Mouse (Mus musculus): ENCODE results near the gene Gm14325. TPM values are rescaled to one million over a fixed set of nuclear protein-coding genes. Genes with fewer than 3 reads are reported as not detected.
"Not testable (repeated sequence)": the region's sequence is repeated elsewhere in the genome, so short reads cannot be mapped to it uniquely, and the experiment has no call there.

Gene Gm14325
- 10 to 100 TPM; 56.0 to 70.4 TPM for total RNA-seq (2021)
- long read RNA-seq, experiment 1, transcript Gm14325-202 (3 exons, 310 nt), result major isoform, 17 of 20 reads
- long read RNA-seq, experiment 1, partial matches to known transcripts, result 0 of 20 reads
- long read RNA-seq, experiment 1, other reads (novel, unspliced or antisense), result 3 of 20 reads
- long read RNA-seq, experiment 2, transcript Gm14325-202 (3 exons, 310 nt), result major isoform, 22 of 24 reads
- long read RNA-seq, experiment 2, partial matches to known transcripts, result 0 of 24 reads
- long read RNA-seq, experiment 2, other reads (novel, unspliced or antisense), result 1 of 24 reads

DNA sequence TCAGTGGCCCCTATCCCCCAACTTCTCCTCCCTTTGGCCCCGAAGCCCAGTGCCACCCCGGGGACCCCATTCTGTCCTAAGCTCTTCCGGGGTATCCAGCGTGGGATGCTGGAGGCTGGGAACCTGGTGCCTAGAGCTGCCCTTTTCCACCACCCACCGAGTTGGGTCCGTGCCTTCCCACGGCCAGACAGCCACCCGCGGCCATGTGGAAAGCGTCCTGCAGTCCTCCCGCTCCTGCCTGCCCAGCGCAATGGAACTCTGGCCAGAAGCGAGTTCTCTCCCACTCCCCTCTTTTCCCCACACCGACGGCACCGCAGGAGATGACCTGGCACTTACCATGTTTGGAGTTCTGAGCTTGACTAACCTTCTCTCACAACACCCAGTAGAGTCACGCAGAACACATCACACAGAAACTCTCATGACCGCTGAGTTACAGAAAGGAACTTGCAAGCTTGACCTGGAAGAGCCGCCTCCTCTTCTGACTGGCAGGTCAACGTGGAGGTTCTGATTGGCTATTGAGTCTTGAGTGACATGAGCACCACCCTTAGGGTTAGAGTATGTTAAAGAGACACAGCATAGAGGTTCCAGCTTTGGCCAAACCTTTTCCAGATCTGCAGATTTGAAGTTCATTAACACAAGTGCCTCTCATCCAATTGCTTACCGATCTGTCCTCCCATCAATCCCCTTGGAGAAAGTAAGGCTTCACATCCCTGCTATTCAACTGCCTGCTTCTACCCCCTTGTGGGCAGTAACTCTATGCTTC, at the start of gene Gm14325:
TSS of gene Gm14325 (minus strand) at position 436 of the 763 bp plus-strand sequence.
- peak; percentile 50 for DNase-seq
- intact Hi-C loops (cut with DNase I; ENCODE audit: low total_unique reads), result not testable (repeated sequence)

- intact Hi-C loops (cut with DNase I; ENCODE audit: low total_unique reads); DNase-seq: not testable (repeated sequence)
These were observed 47.6 kb upstream of the Gm14325 start for GRCm38 (mm10) chr2:177887743-177888142.

GRCm38 (mm10) chr2:177862254-177862653, 22.1 kb upstream of the Gm14325 start:
- DNase-seq; intact Hi-C loops (cut with DNase I; ENCODE audit: low total_unique reads): not testable (repeated sequence)

DNA sequence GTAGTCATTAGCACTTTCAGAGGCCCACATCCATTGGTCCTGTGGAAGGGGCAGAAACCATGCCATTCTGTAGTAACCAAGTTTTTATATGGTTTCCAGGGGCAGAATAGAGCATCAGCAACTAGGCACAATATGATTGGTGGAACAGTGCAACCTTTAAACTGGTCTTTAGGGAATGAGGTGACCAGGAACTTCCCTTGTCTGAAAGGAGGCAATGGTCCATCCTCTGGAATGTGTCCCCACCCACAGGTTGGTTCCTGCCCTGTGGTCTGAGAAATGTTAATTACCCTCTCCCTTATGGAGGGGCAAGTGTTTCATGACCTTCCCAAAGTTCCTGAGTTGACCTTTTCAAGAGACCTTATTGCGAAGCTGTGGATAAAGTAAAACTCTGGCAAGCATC, 3.5 kb upstream of the Gm14325 start:
- intact Hi-C loops (cut with DNase I; ENCODE audit: low total_unique reads); DNase-seq: not testable (repeated sequence)

DNA sequence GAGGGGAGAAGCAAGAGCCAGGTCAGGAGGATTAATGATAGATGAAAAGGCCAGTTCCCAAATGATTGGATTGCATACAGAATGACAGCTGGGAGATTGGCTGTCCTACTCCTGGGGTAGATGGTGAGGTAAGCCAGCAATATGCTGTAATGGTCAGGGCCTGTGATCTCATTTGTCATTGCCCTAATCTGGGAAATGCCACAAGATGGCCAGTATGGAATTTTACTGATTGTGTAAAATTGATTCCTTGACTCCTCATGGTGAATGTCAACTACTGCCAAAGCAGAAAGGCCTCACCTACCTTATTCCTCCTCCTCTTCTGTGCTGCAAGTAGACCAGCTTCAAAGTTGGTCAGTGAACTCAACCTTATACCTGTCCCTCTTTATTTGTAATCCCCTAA, 3.4 kb downstream of the Gm14325 start:
- DNase-seq; intact Hi-C loops (cut with DNase I; ENCODE audit: low total_unique reads): not testable (repeated sequence)

GRCm38 (mm10) chr2:177835733-177836536, 4.2 kb downstream of the Gm14325 start:
- DNase-seq; intact Hi-C loops (cut with DNase I; ENCODE audit: low total_unique reads): not testable (repeated sequence)

GRCm38 (mm10) chr2:177821952-177822351, 18.2 kb downstream of the Gm14325 start:
- intact Hi-C loops (cut with DNase I; ENCODE audit: low total_unique reads), result not testable (repeated sequence)
- DNase-seq, result peak; percentile 25

DNA sequence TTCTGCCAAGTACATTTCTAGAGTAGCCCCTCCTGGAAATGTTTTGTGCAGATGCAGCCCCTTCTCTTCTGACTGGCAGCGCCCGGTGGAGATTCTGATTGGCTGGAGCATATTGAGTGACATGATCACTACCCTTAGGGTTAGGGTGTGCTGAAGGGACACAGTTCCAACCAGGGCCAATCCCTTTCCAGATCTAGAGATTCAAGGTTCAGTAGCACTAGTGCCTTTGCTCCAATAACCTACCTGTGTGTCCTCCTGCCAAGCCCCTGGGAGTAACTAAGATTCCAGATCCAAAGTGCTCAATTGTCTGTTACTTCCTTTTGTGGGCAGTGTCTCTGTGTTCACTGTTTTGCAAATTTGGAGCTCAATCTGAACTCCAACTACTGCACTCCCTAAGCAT, 34.0 kb downstream of the Gm14325 start:
- intact Hi-C loops (cut with DNase I; ENCODE audit: low total_unique reads); DNase-seq: not testable (repeated sequence)

GRCm38 (mm10) chr2:177787351-177787750, 52.8 kb downstream of the Gm14325 start:
- DNase-seq; intact Hi-C loops (cut with DNase I; ENCODE audit: low total_unique reads): not testable (repeated sequence)

Other genes with a start within 250 kb of the Gm14325 start
- gene Gm14322, start 81.0 kb downstream of the Gm14325 start, total RNA-seq (2021), result 10 to 100 TPM in 1 of 2 experiments, 1 to 10 TPM in 1; 9.8 to 11.8 TPM
- 1 to 10 TPM; 2.0 to 2.3 TPM for gene Gm14327, start 56.8 kb upstream of the Gm14325 start, total RNA-seq (2021)
- gene Zfp972, start 85.3 kb upstream of the Gm14325 start, total RNA-seq (2021), result under 1 TPM in 1 of 2 experiments, not detected in 1; 0.44 TPM
- 10 to 100 TPM; 18.8 to 19.0 TPM for gene Gm14326, start 117.0 kb upstream of the Gm14325 start, total RNA-seq (2021)
- 10 to 100 TPM; 14.7 to 15.4 TPM for gene Zfp971, start 182.9 kb upstream of the Gm14325 start, total RNA-seq (2021)
- gene Zfp931, start 238.1 kb upstream of the Gm14325 start, total RNA-seq (2021), result 1 to 10 TPM; 5.7 to 5.8 TPM

Data from gastrocnemius, postnatal 14 days (tissue).